Mouse (Mus musculus) MEL (cell line): ENCODE results near the gene Tubb4a.

Source experiments
- CTCF ChIP-seq, 3 experiments: IDR thresholded peaks in 2 of 3; conservative IDR thresholded peaks in 1 of 3; 2 replicates each; pipeline ENCODE4 v1.5.1; 2011 to 2012; ENCODE audit warnings: low read length in 3 of 3, low read depth in 2 of 3, mild to moderate bottlenecking in 2 of 3, improper control_type of control experiment in 1 of 3, inconsistent platforms in 1 of 3, mixed read lengths in 1 of 3, moderate library complexity in 1 of 3; ENCODE audit not compliant: control insufficient read depth in 1 of 3, insufficient read depth in 1 of 3, poor library complexity in 1 of 3, severe bottlenecking in 1 of 3
- GATA1 ChIP-seq: IDR thresholded peaks from 2 replicates; pipeline ENCODE4 v1.6.1; 2011; ENCODE audit warnings: low read depth, low read length, improper control_type of control experiment
- UBTF ChIP-seq: IDR thresholded peaks from 2 replicates; pipeline ENCODE4 v1.6.1; 2012; ENCODE audit warnings: low read depth, mild to moderate bottlenecking, inconsistent platforms, low read length, improper control_type of control experiment, moderate library complexity, borderline replicate concordance; ENCODE audit not compliant: insufficient read depth

- TF ChIP-seq CTCF (IDR thresholded peaks at IDR 0.05 in 2 of 3, conservative IDR thresholded peaks at IDR 0.05 in 1 of 3; ENCODE audit: control insufficient read depth in 1 of 3, insufficient read depth in 1 of 3, low read depth in 2 of 3, low read length in 3 of 3, poor library complexity in 1 of 3, severe bottlenecking in 1 of 3) = no peak
- no peak for TF ChIP-seq GATA1
- no peak for TF ChIP-seq UBTF
These were observed 17.3 kb downstream of the Tubb4a start for GRCm38 (mm10) chr17:57070272-57070671.
